Mouse (Mus musculus): ENCODE data around the gene Zc3h7b. TPM values are rescaled to one million over a fixed set of nuclear protein-coding genes. Genes with fewer than 3 reads are reported as not detected.
A peak's percentile ranks its signal among the peaks of the same experiment; 100 is the strongest.
"Not testable (repeated sequence)": the region's sequence is repeated elsewhere in the genome, so short reads cannot be mapped to it uniquely, and the experiment has no call there.

The Zc3h7b gene
- polyA plus RNA-seq, 1 experiment from 2014 or later = 11.1 TPM

DNA sequence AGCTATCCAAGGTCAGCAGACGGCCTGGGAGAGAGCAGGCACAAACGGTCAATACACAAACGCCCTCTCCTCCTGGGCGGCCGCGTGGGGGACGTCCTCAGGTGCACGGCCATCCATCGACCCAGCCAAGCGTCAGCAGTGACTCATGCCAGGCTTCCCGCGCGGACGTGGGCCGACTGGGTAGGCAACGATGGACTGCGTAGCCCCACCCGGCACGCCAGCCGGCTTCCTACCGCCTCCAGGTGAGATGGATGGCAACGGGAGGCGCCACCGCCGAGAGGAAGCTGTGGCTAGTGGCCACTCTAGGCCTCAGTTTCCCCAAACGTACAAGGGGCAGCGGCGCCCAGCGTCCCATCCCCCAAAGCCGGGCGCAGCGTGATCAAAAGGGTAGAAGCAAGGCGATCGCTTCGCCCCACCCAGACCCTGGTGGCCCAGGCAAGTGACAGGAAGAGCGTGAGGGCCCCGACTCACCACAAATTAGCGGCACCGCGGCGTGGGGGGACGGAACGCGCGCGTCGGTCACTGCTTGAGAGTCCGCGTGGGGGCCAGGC lies 15.5 kb upstream of the Zc3h7b start:
- Histone ChIP-seq H3K9ac (ENCODE audit: low read length) (peak overlapping the region; percentile 76), H3K27ac (replicated peaks) (peak overlapping the region; percentile 81), H3K4me2 (replicated peaks; ENCODE audit: low read depth) (peak overlapping the region; percentile 99), H3K9me3 (ENCODE audit: control insufficient read depth, low read length) (no peaks in the 10 kb centered on the region), H3K4me3 (ENCODE audit: low read depth, low read length) (peak overlapping the region; percentile 88), H3K4me1 (replicated peaks; ENCODE audit: control insufficient read depth, insufficient read depth) (peaks cover 3% of the 10 kb centered on the region; the same call in 1 of the 2 replicates), H3K36me3 (ENCODE audit: control insufficient read depth, insufficient read depth, low read length) (no peaks in the 10 kb centered on the region), H3K27me3 (ENCODE audit: control insufficient read depth, insufficient read depth, low read length) (no peaks in the 10 kb centered on the region)
- DNase-seq (ENCODE audit: low spot score) (peak; percentile 80), ATAC-seq (ENCODE audit: low FRiP score, low TSS enrichment) (peak; percentile 70)
- TF ChIP-seq EP300 (optimal IDR thresholded peaks at IDR 0.05) (no peak), CTCF (IDR thresholded peaks at IDR 0.05; ENCODE audit: low read depth) (no peak)
- WGBS = under 1% methylated on average over 47 of the region's 49 CpGs

GRCm38 (mm10) chr15:81729792-81730635 lies 14.8 kb upstream of the Zc3h7b start:
- DNase-seq (ENCODE audit: low spot score) = peak; percentile 98
- Histone ChIP-seq H3K9ac (ENCODE audit: low read length) (peak overlapping the region; percentile 76), H3K4me3 (ENCODE audit: low read depth, low read length) (peak overlapping the region; percentile 88), H3K27me3 (ENCODE audit: control insufficient read depth, insufficient read depth, low read length) (no peaks in the 10 kb centered on the region), H3K36me3 (ENCODE audit: control insufficient read depth, insufficient read depth, low read length) (no peaks in the 10 kb centered on the region), H3K9me3 (ENCODE audit: control insufficient read depth, low read length) (no peaks in the 10 kb centered on the region), H3K4me2 (replicated peaks; ENCODE audit: low read depth) (peak overlapping the region; percentile 99), H3K27ac (replicated peaks) (peak overlapping the region; percentile 81), H3K4me1 (replicated peaks; ENCODE audit: control insufficient read depth, insufficient read depth) (peaks cover 3% of the 10 kb centered on the region; the same call in 1 of the 2 replicates)
- peak; percentile 99 for ATAC-seq (ENCODE audit: low FRiP score, low TSS enrichment)
- WGBS = 5% methylated on average over 41 of the region's 41 CpGs
- TF ChIP-seq CTCF (IDR thresholded peaks at IDR 0.05; ENCODE audit: low read depth) (no peak), EP300 (optimal IDR thresholded peaks at IDR 0.05) (no peak)

DNA sequence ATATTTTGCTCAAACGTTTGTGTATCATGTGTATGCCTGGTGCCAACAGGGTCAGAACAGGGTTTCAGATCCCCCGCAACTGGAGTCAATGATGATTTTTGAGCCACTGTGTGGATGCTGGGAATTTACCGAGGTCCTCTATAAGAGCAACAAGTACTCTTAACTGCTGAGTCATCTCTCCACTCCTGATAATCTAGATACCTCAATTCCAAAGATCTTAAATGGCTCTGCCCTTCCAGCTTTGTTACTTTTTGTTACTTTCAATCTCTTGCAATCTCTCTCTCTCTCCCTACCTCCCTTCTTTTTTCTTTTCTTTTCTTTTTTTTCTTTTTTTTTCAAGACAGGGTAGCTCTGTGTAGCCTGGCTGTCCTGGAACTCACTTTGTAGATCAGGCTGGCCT lies 9.8 kb upstream of the Zc3h7b start:
- Histone ChIP-seq H3K27me3 (ENCODE audit: control insufficient read depth, insufficient read depth, low read length) (no peaks in the 10 kb centered on the region), H3K4me2 (replicated peaks; ENCODE audit: low read depth) (no peak overlapping the region), H3K9ac (ENCODE audit: low read length) (no peak overlapping the region), H3K27ac (replicated peaks) (no peak overlapping the region), H3K4me3 (ENCODE audit: low read depth, low read length) (no peak overlapping the region), H3K9me3 (ENCODE audit: control insufficient read depth, low read length) (no peaks in the 10 kb centered on the region), H3K36me3 (ENCODE audit: control insufficient read depth, insufficient read depth, low read length) (no peaks in the 10 kb centered on the region), H3K4me1 (replicated peaks; ENCODE audit: control insufficient read depth, insufficient read depth) (no peaks in the 10 kb centered on the region)
- DNase-seq (ENCODE audit: low spot score) (no peak), ATAC-seq (ENCODE audit: low FRiP score, low TSS enrichment) (no peak)
- 50% methylated on average over 3 of the region's 3 CpGs for WGBS
- TF ChIP-seq EP300 (optimal IDR thresholded peaks at IDR 0.05) = no peak
- TF ChIP-seq CTCF (IDR thresholded peaks at IDR 0.05; ENCODE audit: low read depth) = no peak

DNA sequence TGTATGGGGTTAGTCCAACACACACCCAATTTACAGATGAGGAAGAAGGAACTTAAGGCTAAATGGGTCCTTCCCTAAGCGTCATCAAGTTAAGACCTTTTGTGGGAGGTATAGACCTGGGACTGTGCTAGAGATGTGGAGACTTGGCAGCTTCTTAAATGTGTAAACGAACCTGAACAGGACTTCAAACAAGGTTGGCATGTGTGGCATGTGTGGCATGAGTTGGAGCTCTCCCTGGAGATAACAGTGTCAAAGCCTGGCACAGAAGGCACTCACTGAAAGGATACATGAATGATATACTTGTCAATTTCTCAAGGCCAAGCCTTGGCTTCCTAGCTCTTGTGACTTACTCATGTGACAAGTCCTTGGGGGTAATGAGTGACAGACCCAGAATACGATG lies 5.6 kb upstream of the Zc3h7b start:
- no peak for DNase-seq (ENCODE audit: low spot score)
- Histone ChIP-seq H3K27me3 (ENCODE audit: control insufficient read depth, insufficient read depth, low read length) (no peaks in the 10 kb centered on the region), H3K4me1 (replicated peaks; ENCODE audit: control insufficient read depth, insufficient read depth) (no peaks in the 10 kb centered on the region), H3K9ac (ENCODE audit: low read length) (no peak overlapping the region), H3K4me3 (ENCODE audit: low read depth, low read length) (no peak overlapping the region), H3K27ac (replicated peaks) (no peak overlapping the region), H3K9me3 (ENCODE audit: control insufficient read depth, low read length) (no peaks in the 10 kb centered on the region), H3K4me2 (replicated peaks; ENCODE audit: low read depth) (no peak overlapping the region), H3K36me3 (ENCODE audit: control insufficient read depth, insufficient read depth, low read length) (no peaks in the 10 kb centered on the region)
- TF ChIP-seq EP300 (optimal IDR thresholded peaks at IDR 0.05) = no peak
- no peak for TF ChIP-seq CTCF (IDR thresholded peaks at IDR 0.05; ENCODE audit: low read depth)
- no peak for ATAC-seq (ENCODE audit: low FRiP score, low TSS enrichment)
- WGBS = 57% methylated on average over 3 of the region's 3 CpGs

- ATAC-seq (ENCODE audit: low FRiP score, low TSS enrichment) (no peak), DNase-seq (ENCODE audit: low spot score) (no peak)
- no peak overlapping the region for H3K9ac ChIP-seq (ENCODE audit: low read length)
- no peaks in the 10 kb centered on the region for H3K27me3 ChIP-seq (ENCODE audit: control insufficient read depth, insufficient read depth, low read length)
- H3K27ac ChIP-seq (replicated peaks) = no peak overlapping the region
- TF ChIP-seq CTCF (IDR thresholded peaks at IDR 0.05; ENCODE audit: low read depth) = peak; percentile 70
- TF ChIP-seq EP300 (optimal IDR thresholded peaks at IDR 0.05) = no peak
- H3K36me3 ChIP-seq (ENCODE audit: control insufficient read depth, insufficient read depth, low read length) = no peaks in the 10 kb centered on the region
- H3K4me3 ChIP-seq (ENCODE audit: low read depth, low read length) = no peak overlapping the region
- H3K9me3 ChIP-seq (ENCODE audit: control insufficient read depth, low read length) = no peaks in the 10 kb centered on the region
- no peaks in the 10 kb centered on the region for H3K4me1 ChIP-seq (replicated peaks; ENCODE audit: control insufficient read depth, insufficient read depth)
- WGBS = 4% methylated on average over 2 of the region's 2 CpGs
- no peak overlapping the region for H3K4me2 ChIP-seq (replicated peaks; ENCODE audit: low read depth)
These were observed 4.9 kb upstream of the Zc3h7b start for GRCm38 (mm10) chr15:81739924-81740323.

GRCm38 (mm10) chr15:81742368-81742767 lies 2.5 kb upstream of the Zc3h7b start:
- not testable (repeated sequence) for H3K4me1 ChIP-seq (replicated peaks; ENCODE audit: control insufficient read depth, insufficient read depth); H3K9ac ChIP-seq (ENCODE audit: low read length); H3K4me2 ChIP-seq (replicated peaks; ENCODE audit: low read depth); H3K9me3 ChIP-seq (ENCODE audit: control insufficient read depth, low read length); DNase-seq (ENCODE audit: low spot score); H3K36me3 ChIP-seq (ENCODE audit: control insufficient read depth, insufficient read depth, low read length); H3K27me3 ChIP-seq (ENCODE audit: control insufficient read depth, insufficient read depth, low read length); ATAC-seq (ENCODE audit: low FRiP score, low TSS enrichment); H3K27ac ChIP-seq (replicated peaks); H3K4me3 ChIP-seq (ENCODE audit: low read depth, low read length)
- TF ChIP-seq CTCF (IDR thresholded peaks at IDR 0.05; ENCODE audit: low read depth) = peak; percentile 48
- 42% methylated on average over 2 of the region's 2 CpGs for WGBS
